Mouse (Mus musculus): ENCODE measurements around the gene Rasgrf2.
"Not testable (repeated sequence)": the region's sequence is repeated elsewhere in the genome, so short reads cannot be mapped to it uniquely, and the experiment has no call there.

Gene Rasgrf2

DNA sequence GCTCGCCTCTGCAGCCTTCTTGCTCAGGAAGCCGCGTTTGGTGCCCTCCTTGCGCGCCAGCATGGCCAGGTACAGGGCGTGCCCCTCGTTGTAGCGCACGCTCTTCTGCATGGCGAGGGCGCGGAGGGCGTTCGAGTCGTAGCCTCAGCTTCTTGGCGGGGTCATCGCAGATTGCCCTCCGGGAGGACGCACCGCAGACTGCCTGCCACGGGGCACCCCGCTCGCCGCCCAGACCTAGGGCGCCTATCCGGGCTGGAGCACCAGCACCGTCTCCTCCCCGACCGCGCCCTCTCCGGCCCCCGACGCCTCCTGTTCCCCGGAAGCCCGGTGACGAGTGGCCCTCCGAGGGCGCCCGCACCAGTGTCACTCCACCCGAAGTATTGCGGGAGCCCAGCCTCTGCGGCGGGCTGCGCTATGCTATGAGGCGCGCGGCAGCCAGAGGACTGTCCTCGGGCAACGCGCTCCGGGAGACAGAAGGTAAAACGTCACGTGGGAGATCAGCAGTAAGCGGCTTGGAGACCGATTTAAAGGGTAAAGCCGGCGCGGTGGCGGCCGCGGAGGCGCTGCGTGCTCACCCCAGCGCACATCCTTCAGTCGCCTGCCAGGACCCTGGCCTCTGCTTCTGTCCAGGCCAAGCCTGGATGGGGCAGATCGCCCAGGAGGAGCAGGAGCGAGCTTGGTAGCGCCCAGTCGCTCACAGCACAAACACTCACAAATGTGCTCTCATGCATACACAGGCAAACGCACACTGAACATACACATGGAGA is at the start of gene Rasgrf2:
Rasgrf2 (minus strand) TSS at position 273 of the 767 bp plus-strand sequence.
- CTCF ChIA-PET, result no interaction called here

DNA sequence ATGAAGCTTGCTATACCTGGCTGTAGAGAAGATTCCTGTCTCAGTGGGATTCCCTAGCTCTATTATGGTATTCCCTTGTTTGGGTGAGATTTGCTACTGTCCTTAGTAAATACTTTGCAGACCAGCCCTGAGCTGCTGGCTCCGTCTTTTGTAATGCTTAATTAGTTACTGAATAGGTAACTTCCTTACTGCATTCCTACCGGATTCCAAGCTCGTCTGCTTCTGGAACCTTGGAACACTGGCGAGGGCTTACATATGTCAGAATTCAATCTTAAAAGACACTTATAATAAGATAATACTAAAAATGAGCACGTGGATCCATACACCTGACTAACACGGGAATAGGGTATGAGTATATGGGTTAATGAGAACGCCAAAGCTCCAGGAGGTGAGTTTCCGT is 41.2 kb upstream of the Rasgrf2 start:
- CTCF ChIA-PET, result not testable (repeated sequence)

DNA sequence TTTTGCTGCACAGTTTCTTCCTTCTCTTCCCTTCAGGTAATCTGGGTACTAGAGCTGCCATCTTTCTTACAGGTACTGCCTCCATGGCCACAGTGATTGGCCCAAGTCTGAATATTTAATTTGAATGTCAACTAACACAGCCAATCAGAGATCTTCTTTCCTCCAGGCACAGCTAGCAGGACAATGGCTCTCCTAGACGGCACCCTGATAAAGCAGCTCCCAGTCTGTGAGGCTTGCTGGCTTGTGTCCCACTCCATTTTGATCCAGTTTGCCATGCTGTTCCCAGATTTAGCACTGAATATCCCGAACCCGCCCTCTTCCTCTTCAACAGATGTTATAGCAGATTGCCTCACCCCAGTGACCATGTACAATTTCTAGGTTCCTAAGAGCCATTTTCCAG is 19.1 kb upstream of the Rasgrf2 start:
- CTCF ChIA-PET, result no interaction called here

DNA sequence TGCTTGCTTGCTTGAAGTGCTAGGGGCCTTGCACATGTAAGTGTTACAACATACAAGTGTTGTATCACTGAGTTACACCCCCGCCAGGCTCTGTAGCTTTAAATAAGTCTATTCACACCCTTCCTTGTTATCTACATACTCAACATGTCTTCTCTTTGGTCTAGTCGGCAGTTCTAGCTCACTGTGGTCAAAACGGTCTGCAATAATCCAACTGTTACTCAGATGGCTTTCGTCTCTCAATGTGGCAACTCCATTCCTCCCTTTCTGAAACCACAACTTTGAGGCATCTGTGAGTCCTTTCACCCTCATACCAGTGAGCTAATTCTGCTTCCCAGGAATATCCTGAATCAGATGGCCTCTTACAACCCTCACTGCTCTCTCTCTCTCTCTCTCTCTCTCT is 17.4 kb upstream of the Rasgrf2 start:
- CTCF ChIA-PET, result no interaction called here

DNA sequence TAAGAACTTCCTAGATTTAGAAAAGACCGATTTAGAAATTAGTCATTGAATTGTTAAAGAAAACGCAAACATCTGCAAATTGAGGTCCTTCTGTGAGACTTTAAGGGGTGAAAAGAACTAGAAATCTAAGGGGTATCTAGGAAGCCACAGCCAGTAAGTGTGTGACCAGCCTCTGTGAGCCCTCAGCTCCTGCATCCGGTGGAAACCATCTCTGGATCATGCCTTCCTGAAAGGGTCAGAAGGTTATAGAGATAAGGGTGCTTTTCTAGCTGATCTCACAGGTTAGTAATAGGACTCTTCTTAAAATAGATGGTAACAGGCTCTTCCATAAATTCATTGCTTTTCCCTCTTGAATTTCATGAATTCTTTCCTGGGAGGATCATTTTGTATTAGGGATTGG is 3.3 kb upstream of the Rasgrf2 start:
- CTCF ChIA-PET, result no interaction called here

DNA sequence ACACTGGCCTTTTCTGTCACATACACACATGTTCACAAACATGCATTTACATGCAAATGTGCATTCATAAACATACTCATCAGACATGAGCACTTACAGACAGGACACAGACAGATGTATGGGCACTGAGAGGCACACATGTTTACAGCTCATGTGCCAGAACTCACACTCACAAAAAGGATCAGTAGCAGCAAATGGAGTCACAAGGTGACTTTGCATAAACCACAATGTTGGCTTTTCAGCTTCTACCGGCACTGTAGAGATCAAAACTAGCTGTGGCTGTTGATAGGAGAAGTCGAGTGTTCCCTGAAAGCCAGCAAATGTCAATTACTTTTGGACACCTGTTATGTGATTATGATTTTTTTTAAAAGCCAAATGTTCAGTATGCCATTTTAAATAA is 1.1 kb upstream of the Rasgrf2 start:
- CTCF ChIA-PET, result no interaction called here

DNA sequence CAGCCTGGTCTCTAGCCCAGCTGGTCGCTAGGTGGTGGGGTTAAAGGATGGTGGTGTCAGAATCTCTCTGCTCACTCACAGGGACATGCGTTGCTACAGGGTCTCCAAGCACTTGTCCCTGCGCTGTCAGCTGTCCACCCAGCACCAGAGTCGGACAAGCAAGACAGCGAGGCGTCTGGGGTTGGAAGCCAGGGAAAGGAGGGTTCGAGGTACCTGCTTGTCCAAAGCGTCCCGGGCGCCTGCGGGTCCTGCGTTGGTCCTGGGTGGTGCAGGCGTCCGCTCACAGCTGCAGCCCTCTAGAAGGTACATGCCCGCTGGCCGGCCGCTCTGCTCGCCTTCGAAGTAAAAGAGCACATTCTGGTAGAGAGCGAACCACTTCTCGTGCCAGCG is 467 bp downstream of the Rasgrf2 start:
- CTCF ChIA-PET, result no interaction called here

DNA sequence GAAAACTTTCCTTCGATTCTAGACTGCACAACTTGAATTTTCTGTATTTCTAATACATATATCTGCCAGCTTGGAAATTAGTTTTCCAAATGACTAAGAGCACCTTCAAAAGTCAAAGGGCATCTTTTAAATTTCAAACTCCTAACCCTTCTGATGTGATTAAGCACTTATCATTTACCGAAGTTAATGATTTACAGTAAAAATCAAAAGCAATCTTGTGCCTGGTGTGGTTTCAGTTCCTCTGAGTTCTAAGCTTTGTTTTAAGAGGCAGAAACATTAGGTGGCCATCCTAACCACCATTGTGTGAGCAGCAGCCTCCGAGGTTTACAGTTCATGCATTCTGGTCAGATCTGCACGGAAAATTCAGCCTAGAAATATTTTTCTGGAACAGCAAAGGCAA is 1.6 kb downstream of the Rasgrf2 start:
- CTCF ChIA-PET, result no interaction called here

DNA sequence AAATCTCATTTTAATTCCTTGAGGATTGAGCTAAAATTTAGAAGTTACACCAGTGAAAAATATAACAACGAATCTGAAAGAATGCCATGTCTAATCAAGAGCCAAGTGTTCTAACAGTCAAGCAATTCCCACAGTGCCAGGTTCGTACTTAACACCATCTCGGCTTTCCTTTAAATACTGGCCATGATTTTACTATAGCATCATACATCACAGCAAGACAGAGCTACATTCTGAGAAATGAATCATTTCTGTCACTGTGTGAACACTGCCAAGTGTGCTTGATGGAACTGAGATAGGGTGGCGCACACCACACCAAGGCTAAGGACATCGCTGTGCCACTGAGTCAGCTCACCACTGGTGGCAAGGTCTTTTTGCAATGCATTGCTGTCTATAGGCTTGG is 5.6 kb downstream of the Rasgrf2 start:
- CTCF ChIA-PET, result no interaction called here

DNA sequence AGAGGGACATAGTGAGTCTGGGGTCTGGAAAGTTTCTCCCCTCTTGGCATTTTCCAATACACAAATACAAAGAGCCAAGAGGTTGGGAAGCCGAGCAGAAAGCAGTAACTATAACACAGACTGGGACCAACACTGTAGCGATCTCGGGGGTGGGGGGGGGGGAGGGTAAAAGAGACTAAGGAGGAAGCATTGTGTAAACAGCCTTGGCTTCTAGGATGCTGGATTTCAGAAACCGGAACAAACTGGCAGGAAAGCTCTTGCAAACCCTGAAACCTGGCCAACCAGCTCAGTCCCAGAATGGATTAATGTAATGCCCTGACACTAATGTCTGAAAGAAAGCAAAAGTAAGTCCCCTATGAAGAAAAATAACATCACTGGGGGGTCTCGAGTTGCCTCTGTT is 11.8 kb downstream of the Rasgrf2 start:
- CTCF ChIA-PET, result no interaction called here

DNA sequence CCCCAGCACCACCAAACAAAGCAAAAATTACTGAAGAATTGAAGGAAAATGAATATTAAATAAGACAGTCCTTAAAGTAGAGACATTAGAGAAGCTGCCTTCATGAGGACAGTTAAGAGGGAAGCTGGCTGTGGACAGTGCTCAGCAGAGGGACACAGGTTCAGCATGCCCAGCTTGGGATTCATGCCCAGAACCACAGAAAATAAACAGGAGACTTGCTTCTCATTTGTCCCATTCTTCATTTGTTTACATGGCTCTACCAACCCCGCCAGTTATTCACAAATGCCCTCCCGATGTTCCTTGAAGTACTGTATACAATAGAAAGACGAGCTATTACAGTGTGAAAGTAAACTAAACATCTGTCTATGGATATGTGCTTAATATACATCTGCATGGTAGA is 17.4 kb downstream of the Rasgrf2 start:
- CTCF ChIA-PET, result no interaction called here

DNA sequence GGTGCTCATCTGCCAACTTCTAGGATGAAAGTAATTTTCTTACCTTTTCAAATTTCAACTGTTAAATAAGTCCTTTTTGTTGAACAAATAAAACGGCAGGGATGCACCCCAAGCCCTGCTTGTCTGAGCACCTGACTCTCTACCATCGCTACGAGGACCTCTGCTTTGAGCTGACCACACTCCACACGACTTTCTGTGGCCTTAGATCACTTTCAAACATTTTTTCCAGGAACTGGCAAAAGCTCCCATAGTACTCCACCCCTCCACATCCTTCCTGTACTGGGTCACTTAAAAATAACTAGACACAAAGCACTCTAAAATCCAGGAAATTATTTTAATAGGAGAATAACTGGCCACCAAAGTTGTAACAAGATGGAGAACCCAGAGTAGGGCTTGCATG is 23.2 kb downstream of the Rasgrf2 start:
- CTCF ChIA-PET, result no interaction called here

DNA sequence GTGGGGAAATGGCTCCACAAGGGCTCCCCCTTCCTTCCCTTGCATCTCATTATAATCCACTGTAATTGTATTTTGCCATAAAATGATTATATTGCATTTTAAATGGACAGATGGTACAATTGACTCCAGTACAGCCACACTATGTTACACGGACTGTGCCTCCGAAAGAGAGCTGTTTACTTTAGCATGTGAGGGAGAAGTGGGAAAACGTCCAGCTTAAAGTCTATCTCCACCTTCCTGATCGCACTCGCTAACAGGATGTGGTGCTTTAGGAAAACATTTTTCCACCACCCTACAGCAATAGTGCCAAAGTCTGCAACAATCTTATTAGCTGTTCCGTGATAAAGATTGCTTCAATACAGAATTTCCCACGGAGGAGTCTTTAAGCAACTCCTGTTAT is 27.2 kb downstream of the Rasgrf2 start:
- CTCF ChIA-PET, result no interaction called here

DNA sequence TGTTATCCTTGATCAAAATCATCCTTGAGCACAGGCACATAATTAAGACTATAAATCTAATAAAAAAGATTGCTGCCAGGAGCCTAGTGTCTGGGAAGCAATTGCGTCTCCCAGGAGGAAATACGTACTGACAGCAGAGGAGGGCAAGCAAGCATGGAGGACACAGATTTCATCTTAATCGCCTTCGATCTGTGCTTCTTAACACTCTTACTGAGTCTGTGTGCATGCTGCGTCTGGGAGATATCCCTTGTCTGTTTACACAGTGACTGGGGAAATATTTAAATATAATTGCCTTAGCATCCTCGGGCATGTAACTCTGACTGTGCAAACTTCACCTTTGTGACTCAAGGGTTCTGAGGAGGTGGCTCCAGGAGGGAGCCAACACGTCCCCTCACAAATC is 33.0 kb downstream of the Rasgrf2 start:
- CTCF ChIA-PET, result no interaction called here

DNA sequence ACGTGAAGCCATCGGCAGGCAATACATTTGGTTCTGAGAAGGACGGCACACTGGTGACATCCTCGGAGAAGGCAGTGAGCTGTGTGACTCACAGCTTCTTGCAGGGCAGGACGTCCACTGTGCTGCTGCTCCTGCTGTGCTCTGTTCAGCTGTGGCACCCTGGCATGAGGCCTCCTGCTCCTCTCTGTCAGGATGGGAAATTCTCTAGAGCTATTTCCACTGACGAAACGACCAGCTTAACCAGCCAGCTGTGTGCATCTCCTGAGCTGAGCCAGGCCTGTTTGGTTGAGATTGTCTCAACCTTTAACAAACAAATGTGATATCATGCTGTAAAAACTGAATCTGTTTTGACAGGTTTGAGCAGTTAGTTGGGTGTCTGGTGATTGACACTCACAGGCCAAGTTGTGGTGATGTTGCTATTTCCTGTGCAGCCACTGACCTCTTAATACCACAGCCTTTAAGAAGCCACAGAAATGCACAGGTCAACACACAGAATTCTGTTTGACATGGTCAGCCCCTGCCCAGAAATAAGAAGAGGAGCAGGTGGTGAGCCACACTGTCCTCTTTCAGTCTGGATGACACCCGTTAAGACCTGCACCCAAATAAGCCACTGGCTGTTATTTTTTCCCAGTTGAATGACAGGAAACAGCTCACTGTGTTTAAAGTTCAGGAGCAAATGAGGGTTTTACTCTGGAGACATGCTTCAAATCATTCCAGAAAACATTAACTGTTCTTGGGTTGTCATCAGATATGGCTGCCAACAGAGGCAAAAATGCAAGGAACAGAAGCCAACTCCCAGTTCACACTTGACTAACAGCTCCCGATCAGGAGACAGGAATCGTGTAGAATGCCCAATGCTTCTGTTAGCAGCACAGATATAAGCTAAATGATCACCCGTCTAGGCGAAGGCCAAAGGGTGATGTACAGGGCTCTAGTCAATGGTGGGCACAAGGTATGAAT is 36.0 kb downstream of the Rasgrf2 start:
- CTCF ChIA-PET, result no interaction called here

DNA sequence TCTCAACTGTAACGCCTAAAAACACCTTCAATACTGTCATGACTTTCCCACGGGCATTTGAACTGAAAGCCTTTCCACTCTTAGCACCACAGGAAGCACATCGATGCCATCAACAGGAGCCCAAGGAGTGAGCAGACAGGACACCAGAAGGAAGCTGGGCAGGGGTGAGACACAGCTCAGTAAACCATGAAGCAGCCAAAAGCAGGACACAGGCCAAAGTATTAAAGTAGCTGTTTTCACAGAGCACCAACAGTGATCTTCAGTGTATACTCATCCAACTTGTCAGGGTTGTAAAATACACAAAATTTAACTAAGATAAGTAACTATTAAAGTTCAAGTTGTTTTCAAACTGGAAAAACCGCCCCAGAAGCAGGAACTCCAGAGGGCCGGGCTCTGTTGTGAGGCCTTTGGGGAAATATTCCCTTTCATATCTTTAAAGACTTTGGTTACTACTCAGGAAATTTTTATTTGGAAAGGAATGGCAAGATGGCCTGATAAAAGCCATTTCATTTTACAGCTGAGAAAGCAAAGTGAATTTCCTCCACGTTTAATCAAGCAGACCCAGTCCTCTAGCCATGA is 37.7 kb downstream of the Rasgrf2 start:
- CTCF ChIA-PET, result no interaction called here

DNA sequence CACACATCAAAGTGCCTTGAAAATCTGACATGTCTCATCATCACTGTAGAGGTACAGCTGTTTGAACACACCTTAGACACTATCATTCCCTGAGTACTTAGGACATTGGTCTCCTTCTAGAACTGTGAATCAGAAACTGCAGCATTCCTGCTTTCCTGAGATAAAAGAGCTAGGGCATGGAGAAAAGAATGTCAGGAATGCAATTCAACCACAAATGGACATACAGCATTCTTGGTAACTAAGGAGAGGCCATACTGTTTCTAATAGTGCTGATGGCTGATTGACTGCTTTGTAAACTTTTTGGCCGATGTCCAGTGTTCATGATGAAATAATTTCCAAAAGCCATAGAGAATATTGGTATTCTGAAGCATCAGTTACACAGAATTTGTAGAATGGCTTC is 58.3 kb downstream of the Rasgrf2 start:
- CTCF ChIA-PET, result no interaction called here

DNA sequence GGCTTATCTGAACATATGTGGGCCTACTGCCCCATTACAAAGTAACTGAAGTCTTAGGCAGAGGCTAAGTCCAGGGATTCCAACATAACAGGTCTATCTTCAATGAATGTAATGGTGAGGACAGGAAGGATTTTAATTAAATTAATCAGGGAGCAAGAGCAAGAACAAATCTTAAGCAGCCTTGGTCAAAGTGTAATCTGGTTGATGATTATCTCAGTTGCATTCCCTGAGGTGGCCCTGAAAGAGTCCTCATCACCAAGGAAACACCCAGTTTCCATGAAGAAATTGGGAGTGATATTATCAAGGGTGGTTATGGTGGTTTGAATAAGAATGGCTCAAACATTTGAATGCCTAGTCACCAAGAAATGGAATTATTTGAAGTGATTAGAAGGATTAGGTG is 62.8 kb downstream of the Rasgrf2 start:
- CTCF ChIA-PET, result no interaction called here

DNA sequence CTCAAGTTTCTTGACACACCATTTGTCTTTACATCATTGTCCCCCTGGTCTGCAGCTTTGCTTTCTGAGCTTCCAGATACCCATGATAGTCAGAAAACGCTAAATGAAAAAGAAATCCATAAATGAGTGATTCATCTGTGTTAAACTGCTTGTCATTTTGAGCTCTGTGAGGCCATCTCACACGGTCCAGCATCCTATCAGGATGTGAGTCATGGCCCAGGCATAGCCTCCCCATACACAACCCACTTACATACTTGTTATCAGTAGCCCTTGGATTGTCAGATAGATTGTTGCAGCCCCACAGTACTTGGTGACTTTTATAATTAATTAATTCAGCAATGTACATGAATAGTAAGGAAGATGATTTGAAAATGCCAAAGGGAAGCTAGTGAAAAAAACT is 63.6 kb downstream of the Rasgrf2 start:
- CTCF ChIA-PET, result interaction anchor here (0.6 kb wide), 1 partner anchor 13 kb away, joined by 3 read pairs; no protein-coding TSS in a partner anchor

DNA sequence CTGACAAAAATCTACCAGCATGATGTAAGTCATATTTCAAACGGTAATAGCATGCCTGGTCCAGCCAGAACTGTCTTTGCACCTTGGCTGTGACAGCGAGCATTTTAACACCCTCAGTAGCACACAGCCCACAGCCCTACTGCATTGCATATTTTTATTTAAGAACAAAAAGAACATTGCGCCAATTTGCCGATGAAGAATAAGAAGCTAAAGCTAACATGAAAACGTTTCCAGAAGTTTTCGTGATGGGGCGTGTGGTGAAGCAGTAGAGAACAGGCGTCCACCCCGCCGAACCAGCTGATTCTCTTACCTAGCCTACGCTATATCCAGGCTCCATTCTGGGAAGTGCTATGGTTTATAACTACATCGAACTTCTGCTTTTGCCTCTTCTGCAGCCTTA is 77.7 kb downstream of the Rasgrf2 start:
- CTCF ChIA-PET, result no interaction called here

DNA sequence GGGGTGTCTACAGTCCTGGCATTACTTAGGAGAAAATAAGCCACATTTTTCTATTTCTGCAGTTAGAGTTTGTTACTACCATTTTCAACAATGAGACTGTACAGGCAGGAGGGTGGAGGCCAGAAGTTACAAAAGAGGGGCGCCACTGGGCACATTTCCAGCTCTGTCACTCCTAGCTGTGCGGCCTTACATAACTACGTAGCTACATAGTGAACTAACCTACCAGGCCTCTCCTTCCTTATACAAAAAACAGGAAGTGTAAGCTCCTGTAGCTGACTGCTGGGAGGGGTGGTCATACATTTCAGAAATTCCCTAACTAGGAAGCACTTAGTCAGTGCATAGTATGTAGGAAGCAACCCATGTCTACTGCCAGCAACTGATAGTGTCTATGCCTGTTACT is 78.5 kb downstream of the Rasgrf2 start:
- CTCF ChIA-PET, result no interaction called here

DNA sequence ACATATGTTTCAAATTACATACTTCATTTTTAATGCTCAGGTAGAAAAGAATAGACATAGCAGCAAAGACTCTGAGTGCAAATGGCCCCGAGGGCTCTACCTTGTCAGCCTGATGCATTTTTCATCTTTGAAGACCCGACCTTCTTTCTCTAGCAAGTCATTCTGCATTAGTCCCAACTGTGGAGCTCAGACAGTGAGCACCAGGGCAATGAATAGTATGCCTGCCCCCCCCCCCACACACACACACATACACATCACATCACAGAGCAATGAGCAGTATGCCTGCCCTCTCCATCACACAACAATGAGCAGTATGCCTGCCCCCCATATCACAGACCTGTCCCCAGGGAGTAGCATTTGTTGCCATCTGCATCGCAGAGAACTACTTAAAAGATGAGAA is 80.2 kb downstream of the Rasgrf2 start:
- CTCF ChIA-PET, result no interaction called here
